Mouse (Mus musculus) E14TG2a.4 (cell line): ENCODE data around the gene Gm5269.

Experiments used
- H3K27me3 ChIP-seq: 2 replicates; pipeline ENCODE4 v1.6.1; 2014; ENCODE audit warnings: low read length, control low read depth; ENCODE audit not compliant: insufficient read depth
- H3K36me3 ChIP-seq: 2 replicates; pipeline ENCODE4 v1.6.1; 2014; ENCODE audit warnings: low read length, control low read depth; ENCODE audit not compliant: insufficient read depth
- H3K4me1 ChIP-seq: replicated peaks from 2 replicates; pipeline ENCODE4 v1.6.1; 2014; ENCODE audit warnings: low read depth, low read length, control low read depth
- H3K4me3 ChIP-seq: replicated peaks from 2 replicates; pipeline ENCODE4 v1.5.1; 2014; ENCODE audit warnings: mild to moderate bottlenecking, low read length
- H3K9me3 ChIP-seq: 2 replicates; pipeline ENCODE4 v1.6.1; 2014; ENCODE audit warnings: low read length, control low read depth
- CTCF ChIP-seq: conservative IDR thresholded peaks from 2 replicates; pipeline ENCODE4 v1.5.1; 2014; ENCODE audit warnings: low read length
- NANOG ChIP-seq: IDR thresholded peaks from 2 replicates; pipeline ENCODE4 v1.6.1; 2014; ENCODE audit warnings: borderline replicate concordance, low read length, mixed read lengths
- POU5F1 ChIP-seq: IDR thresholded peaks from 2 replicates; pipeline ENCODE4 v1.6.1; 2014; ENCODE audit warnings: low read length, borderline replicate concordance

Gm5269 gene

DNA sequence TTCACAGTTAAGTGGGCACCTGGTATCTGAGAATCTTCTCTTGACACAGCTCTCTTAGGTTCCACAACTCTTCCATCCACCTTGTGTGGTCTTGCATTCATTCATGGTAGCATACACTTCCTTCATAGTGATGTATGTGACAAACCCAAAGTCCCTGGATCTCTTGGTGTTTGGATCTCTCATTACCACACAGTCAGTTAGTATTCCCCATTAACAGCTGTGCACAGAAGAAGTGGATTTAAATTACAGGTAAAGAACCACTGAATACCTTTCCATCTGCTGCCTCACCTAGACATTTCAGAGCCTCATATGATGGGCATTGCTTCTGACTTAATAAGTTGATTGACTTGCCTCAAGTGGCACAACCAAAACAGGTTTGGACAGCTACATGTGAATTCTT, at the start of gene Gm5269:
TSS of gene Gm5269 (minus strand) at position 101 of the 400 bp plus-strand sequence.
- no peaks in the 10 kb centered on the region for H3K36me3 ChIP-seq
- H3K9me3 ChIP-seq, result no peaks in the 10 kb centered on the region
- H3K4me1 ChIP-seq, result no peaks in the 10 kb centered on the region
- no peak for TF ChIP-seq POU5F1
- TF ChIP-seq CTCF, result no peak
- no peak for TF ChIP-seq NANOG
- no peaks in the 10 kb centered on the region for H3K27me3 ChIP-seq
- H3K4me3 ChIP-seq, result no peak within 1 kb of the TSS

- Histone ChIP-seq H3K27me3 (peaks cover 8% of the 10 kb centered on the region), H3K36me3 (no peaks in the 10 kb centered on the region), H3K4me3 (no peak overlapping the region), H3K9me3 (no peaks in the 10 kb centered on the region), H3K4me1 (peaks cover 7% of the 10 kb centered on the region)
- TF ChIP-seq NANOG, result no peak
- TF ChIP-seq CTCF, result no peak
- TF ChIP-seq POU5F1, result no peak
Measured at GRCm38 (mm10) chr1:45931127-45931526, 41.1 kb upstream of the Gm5269 start.

- H3K4me1 ChIP-seq, result peaks cover 18% of the 10 kb centered on the region
- H3K9me3 ChIP-seq, result no peaks in the 10 kb centered on the region
- H3K4me3 ChIP-seq, result no peak overlapping the region
- no peaks in the 10 kb centered on the region for H3K36me3 ChIP-seq
- TF ChIP-seq NANOG (no peak), CTCF (no peak), POU5F1 (no peak)
- peaks cover 23% of the 10 kb centered on the region for H3K27me3 ChIP-seq
Measured at GRCm38 (mm10) chr1:45926911-45927310, 36.8 kb upstream of the Gm5269 start.

DNA sequence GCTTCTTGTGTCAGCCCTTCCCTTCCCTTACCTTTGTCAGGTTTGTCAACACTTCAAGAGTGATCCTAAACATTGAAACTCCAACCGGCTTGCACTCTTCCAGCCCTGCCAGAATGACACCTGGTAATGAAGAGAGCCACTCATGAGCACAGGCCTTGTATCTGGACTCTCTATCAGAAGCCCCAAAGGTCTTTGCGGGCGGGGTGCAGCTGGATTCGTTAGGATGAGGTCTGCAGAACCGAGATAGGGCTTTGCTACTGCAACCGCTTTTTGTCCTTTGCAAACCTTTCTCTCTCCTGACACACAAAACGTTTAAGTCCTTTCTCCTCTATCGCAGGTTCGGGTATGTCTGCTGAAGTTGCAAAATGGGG, 36.3 kb upstream of the Gm5269 start, which contains the start of gene Slc40a1:
TSS of gene Slc40a1 (minus strand) at position 131 of the 371 bp plus-strand sequence.
- H3K27me3 ChIP-seq, result peaks cover 23% of the 10 kb centered on the region
- TF ChIP-seq CTCF (no peak), NANOG (no peak), POU5F1 (no peak)
- H3K9me3 ChIP-seq, result no peaks in the 10 kb centered on the region
- peaks cover 18% of the 10 kb centered on the region for H3K4me1 ChIP-seq
- H3K4me3 ChIP-seq, result peak within 1 kb of the TSS; percentile 83
- no peaks in the 10 kb centered on the region for H3K36me3 ChIP-seq

GRCm38 (mm10) chr1:45925500-45926392, 35.7 kb upstream of the Gm5269 start:
- TF ChIP-seq NANOG (no peak), POU5F1 (no peak), CTCF (no peak)
- peaks cover 18% of the 10 kb centered on the region for H3K4me1 ChIP-seq
- H3K4me3 ChIP-seq, result peak overlapping the region; percentile 83
- no peaks in the 10 kb centered on the region for H3K36me3 ChIP-seq
- no peaks in the 10 kb centered on the region for H3K9me3 ChIP-seq
- H3K27me3 ChIP-seq, result peaks cover 23% of the 10 kb centered on the region

DNA sequence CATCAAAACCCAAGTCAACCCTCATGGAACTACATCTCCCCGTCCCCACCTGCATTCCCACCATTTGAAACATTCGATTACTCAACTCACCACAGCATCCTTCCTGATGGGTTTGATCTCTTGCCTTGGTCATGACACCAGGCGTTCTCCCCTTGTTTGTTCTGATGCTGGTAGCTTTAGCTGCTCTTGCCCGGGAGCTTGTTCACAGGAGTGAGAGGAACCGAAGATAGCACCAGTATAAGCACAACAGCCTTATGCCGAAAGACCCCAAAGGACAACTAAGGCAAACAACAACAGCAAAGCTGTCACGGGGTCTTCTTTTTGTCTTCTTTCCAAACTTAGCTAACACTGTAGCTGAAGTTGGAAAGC, 35.0 kb upstream of the Gm5269 start:
- H3K4me1 ChIP-seq, result peaks cover 18% of the 10 kb centered on the region
- peaks cover 23% of the 10 kb centered on the region for H3K27me3 ChIP-seq
- H3K4me3 ChIP-seq, result peak overlapping the region; percentile 83
- no peaks in the 10 kb centered on the region for H3K36me3 ChIP-seq
- TF ChIP-seq POU5F1, result no peak
- H3K9me3 ChIP-seq, result no peaks in the 10 kb centered on the region

- Histone ChIP-seq H3K36me3 (no peaks in the 10 kb centered on the region), H3K4me3 (no peak overlapping the region), H3K9me3 (no peaks in the 10 kb centered on the region), H3K27me3 (peaks cover 23% of the 10 kb centered on the region), H3K4me1 (peaks cover 18% of the 10 kb centered on the region)
- no peak for TF ChIP-seq CTCF
- no peak for TF ChIP-seq POU5F1
- TF ChIP-seq NANOG, result no peak
Measured at GRCm38 (mm10) chr1:45924516-45924915, 34.4 kb upstream of the Gm5269 start.

DNA sequence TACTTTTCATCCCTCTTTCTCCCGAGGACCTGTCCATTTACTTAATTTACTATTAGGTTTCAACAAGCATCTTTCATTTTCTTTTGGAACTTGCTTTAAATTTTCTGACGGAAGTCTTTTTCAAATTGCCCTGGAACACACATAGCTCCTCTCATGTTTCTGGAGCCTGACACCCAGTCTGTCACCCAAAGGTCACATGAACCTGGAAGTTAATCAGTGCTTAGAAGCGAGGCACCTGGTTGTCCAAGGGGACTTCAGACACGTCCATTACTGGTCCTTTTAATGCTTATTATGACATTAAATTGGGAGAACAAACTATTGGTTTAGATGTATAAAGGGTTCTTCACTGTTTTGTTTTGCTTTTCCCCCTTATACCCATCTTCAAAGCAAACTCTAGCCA, 33.2 kb upstream of the Gm5269 start:
- Histone ChIP-seq H3K27me3 (peaks cover 23% of the 10 kb centered on the region), H3K36me3 (no peaks in the 10 kb centered on the region), H3K4me1 (peaks cover 18% of the 10 kb centered on the region), H3K4me3 (no peak overlapping the region), H3K9me3 (no peaks in the 10 kb centered on the region)
- TF ChIP-seq CTCF (no peak), POU5F1 (no peak), NANOG (no peak)

- Histone ChIP-seq H3K4me1 (peaks cover 7% of the 10 kb centered on the region), H3K36me3 (no peaks in the 10 kb centered on the region), H3K4me3 (no peak overlapping the region), H3K27me3 (peaks cover 11% of the 10 kb centered on the region), H3K9me3 (no peaks in the 10 kb centered on the region)
- TF ChIP-seq POU5F1 (no peak), NANOG (no peak), CTCF (no peak)
Measured at GRCm38 (mm10) chr1:45920703-45921102, 30.6 kb upstream of the Gm5269 start.
